Mouse (Mus musculus) liver, embryonic 14.5 days (tissue): ENCODE measurements around the gene Dpep2nb.

Experiments
- CTCF ChIP-seq: IDR thresholded peaks from 2 replicates; pipeline ENCODE4 v1.5.1; 2016; ENCODE audit warnings: antibody characterized with exemption, low read depth, control low read depth
- EP300 ChIP-seq: IDR thresholded peaks from 2 replicates; pipeline ENCODE4 v1.6.1; 2016; ENCODE audit warnings: antibody characterized with exemption, low read depth

GRCm38 (mm10) chr8:106043055-106043454 lies 37.3 kb upstream of the Dpep2nb start:
- no peak for TF ChIP-seq CTCF
- no peak for TF ChIP-seq EP300
